Mouse (Mus musculus): Measurements from ENCODE around the gene Adcyap1r1.
A peak's percentile ranks its signal among the peaks of the same experiment; 100 is the strongest.

Adcyap1r1 gene

GRCm38 (mm10) chr6:55451771-55452371 lies at the start of gene Adcyap1r1:
Gene Adcyap1r1, plus strand, starts transcription at chr6:55451978.
- peak in 1 of 2 experiments; percentile 55 for DNase-seq (ENCODE audit: low spot score in 2 of 2)

DNA sequence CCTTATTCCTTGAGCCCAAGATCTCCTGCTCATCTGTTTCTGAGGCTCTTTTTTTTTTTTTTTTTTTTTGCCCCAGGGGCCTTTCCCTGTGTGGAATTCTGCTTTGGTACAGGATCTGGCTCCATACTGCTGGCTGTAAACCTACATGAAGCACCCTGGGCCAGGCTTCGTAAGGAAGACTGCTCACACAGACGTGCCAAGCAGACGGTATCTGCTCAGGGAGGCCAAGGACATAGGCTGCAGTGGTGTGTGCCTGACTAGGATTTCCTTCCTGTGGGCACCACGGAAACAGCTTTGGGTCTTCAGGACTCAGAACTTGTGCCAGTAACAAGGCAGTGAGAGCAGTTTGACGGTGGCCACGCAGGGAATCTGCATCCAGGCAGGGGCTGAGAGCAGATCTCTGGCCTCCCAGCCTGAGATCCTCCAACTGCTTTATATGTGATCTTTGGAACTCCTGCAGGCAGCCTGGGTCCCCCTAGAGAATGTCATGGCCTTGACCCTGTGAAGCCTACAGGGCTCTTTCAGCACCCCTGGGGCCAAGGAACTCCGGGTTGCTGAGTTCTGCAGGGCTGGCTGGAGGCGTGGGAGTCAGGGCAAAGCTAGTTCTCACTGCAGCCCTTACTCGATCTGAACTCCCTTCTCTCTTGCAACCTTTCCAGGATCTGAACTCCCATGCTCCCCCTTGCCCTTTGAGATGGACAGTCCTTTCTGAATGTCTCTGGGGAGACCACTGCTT lies 49.6 kb upstream of the Adcyap1r1 start:
- DNase-seq (ENCODE audit: low spot score in 2 of 2) = no peak

DNA sequence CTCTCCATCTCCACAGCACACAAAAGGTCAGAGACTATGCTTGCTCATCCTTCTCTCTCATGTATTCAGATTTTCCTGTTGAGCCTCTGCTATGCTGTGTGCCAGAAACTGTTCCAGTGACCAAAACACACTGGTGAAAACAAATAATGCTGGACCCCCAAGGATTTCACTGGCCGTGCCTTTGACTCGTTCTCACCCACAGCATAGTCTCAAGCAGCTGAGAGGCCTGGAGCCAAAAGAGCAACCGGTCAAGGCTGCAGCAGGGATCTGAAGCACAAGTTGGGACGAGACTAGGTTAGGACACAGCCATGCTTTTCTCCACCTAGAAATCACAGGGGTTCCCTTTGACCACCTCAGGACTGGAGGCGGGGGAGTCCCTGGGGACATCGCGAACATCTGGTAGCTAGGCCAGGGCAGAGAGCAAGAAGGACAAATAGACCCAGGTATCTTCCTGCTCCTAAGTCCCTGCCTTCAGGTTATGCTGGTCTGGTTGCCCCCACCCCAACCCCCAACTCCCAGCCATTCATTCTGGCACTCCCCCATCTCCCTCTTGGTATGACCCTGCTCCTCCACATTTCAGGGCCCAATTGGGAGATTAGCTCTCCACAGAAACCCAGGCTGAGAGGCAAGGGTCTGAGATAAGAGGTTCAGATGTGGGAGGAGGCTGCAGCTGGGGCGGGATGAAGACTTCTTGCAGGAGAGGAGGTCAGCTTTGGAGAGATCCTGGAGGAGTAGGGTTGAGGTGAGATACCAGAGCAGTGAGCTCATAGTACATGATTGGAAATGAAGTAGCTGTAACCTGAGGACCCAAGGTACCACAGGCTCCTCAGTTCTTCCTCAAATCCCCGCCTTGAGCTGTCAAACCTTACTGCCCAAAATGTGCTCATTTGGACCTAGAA lies 48.1 kb upstream of the Adcyap1r1 start:
- no peak for DNase-seq (ENCODE audit: low spot score in 2 of 2)

GRCm38 (mm10) chr6:55404421-55404990 lies 47.3 kb upstream of the Adcyap1r1 start:
- DNase-seq (ENCODE audit: low spot score in 2 of 2) = no peak

GRCm38 (mm10) chr6:55407345-55407744 lies 44.4 kb upstream of the Adcyap1r1 start:
- DNase-seq (ENCODE audit: low spot score in 2 of 2) = no peak

DNA sequence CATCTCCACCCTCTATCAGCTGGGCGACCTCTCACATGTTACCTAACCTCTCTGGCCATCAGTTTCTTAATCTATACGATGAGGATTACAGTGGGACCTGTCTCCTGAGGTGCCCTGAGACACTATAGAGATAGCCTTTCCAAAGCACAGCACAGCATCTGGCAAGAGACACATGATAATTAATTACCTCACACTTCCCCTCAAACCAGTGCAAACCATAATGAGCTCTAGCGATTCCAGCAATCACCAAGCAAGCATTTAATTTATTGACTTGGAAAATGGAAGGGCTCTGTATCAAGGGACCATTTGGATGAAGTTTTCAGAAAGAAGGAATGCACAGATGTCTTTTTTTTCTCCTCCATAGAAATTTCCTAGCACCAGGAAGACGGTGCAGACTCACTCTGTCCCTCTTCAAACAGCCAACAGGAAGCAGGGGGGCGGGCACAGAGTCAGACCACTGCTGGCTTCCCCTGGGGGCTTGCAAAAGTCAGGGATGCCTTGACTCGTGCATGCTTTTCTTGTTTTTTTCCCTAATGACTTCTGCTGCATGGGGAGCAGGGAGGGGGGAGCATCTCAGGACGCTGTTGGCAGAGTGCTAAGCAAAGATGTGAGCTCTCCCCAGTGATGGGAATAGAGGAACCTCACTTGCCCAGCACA lies 41.5 kb upstream of the Adcyap1r1 start:
- DNase-seq (ENCODE audit: low spot score in 2 of 2) = no peak

DNA sequence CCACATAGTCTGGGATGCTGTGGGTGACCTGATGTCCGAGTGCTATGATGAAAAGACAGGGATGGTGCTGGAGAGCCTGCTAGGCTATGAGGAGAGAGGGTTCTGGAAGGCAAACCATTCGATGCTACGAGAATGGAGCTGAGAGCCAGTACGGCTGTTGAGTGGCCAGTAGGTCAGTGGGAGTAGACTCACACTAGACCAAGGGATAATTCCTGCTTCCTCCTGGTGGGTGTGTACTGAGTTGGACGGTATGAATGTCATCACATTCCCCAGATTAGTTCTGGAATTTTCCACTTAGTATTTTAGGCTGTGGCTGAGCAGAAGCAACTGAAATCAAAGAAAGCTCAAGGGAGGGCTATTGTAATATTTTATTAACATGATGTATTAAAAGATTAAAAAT lies 40.8 kb upstream of the Adcyap1r1 start:
- no peak for DNase-seq (ENCODE audit: low spot score in 2 of 2)

DNA sequence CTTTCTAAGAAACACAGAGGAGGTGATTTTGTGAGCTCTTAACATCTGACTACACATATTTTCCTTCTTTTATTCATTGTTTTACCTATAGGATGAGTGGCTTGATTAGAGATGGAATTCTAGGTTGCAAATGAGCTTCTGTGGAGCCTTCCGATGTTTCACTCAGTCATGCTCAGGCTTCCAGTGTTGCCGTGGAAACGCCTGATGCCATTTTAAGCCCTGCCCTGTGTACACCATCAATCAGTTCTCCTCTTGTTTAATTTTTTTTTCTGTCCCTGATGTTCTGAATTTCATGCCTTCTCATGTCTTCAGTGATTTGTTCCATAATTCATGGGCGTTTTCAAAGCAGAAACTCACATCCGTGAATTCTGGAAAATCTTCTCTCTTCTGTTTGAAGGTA lies 35.6 kb upstream of the Adcyap1r1 start:
- DNase-seq (ENCODE audit: low spot score in 2 of 2) = no peak

DNA sequence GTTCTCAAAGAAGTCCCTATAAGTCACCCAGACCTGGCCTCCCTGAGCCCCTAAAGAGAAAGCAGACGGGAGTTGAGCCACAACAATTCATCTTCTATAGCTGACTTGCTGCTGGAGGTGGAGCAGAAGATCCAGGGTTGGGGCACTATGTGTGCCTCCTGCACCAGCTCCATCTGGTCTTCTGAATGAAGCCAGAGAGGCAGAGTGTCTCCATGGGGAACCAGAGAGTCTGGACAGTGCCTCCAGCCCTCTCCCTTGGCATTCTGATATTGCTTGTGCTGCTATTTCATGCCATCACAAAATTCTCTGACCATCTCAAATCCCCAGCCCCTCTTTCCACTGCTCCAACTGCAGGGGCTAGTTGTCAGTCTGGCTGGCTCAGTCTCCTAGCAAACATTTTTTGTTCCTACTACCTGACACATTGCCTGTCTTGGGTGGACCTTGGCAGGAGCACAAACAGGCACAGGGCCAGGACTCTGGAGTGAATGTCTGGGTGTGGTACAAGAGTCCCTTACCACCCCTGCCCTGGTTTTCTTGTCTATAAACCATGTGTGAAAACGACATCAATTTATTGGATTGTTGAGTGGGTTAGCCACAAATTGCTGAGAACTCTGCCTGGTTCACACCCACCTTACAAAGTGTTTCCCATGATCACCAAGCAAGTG lies 32.9 kb upstream of the Adcyap1r1 start:
- DNase-seq (ENCODE audit: low spot score in 2 of 2) = no peak

- DNase-seq (ENCODE audit: low spot score in 2 of 2) = no peak
Observed at GRCm38 (mm10) chr6:55420411-55420810, 31.4 kb upstream of the Adcyap1r1 start.

- no peak for DNase-seq (ENCODE audit: low spot score in 2 of 2)
Observed at GRCm38 (mm10) chr6:55420869-55421361, 30.9 kb upstream of the Adcyap1r1 start.

DNA sequence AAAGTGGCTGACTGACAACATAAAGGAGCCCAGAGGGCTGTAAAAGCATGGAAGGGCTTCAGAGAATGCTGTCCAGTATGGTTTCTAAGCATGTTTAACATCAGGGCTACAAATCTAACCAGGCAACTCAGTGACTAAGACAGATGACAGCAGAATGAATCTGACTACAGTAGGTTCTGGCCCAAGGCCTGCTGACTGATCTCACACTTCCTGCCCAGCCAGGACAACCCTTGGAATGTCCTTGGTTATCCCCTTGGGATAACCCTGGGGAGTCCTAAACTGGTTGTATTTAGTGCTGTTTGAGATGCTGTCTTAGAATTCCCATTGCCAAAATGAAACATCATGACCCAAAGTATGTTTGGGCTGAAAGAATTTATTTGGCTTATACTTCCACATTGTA lies 19.7 kb upstream of the Adcyap1r1 start:
- no peak for DNase-seq (ENCODE audit: low spot score in 2 of 2)

DNA sequence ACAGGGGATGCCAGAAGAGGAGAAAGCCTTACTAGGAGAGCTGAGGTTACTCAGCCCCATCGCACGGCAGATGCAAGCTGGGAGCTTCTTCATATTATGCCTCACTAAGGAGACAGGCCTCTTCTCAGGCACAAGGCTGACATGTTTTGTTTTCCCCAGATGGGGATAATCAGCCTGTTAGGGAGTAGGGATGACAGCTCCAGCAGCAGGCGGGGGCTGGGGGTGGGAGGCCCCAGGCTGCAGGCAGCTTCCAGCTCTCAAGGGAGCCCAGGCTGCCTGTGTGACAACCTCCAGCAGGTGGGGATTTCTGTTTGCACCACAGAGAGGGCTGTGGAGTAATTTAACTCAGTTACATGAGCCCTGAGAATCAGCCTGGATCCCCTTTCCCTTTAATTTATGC lies 17.4 kb upstream of the Adcyap1r1 start:
- DNase-seq (ENCODE audit: low spot score in 2 of 2) = peak in 1 of 2 experiments; percentile 48

GRCm38 (mm10) chr6:55435266-55436159 lies 16.3 kb upstream of the Adcyap1r1 start:
- no peak for DNase-seq (ENCODE audit: low spot score in 2 of 2)

DNA sequence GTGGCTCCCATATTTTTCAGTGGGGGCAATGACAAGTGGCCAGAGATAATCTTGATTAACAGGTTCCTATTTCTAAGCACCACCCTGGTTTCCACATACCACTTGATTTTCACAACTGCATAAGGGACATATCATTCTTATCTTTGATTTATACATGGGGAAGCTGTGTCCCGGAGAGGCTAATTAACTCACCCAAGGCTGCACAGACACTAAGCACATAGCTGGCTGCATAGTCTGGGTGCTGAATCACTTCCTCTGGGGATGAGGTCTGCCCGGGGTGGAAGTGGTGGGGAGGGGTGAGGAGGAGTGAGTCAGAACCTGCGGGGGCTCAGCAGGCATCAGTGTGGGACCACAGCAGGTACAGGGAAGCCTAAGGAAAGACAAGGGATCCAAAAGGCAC lies 13.9 kb upstream of the Adcyap1r1 start:
- DNase-seq (ENCODE audit: low spot score in 2 of 2) = no peak

DNA sequence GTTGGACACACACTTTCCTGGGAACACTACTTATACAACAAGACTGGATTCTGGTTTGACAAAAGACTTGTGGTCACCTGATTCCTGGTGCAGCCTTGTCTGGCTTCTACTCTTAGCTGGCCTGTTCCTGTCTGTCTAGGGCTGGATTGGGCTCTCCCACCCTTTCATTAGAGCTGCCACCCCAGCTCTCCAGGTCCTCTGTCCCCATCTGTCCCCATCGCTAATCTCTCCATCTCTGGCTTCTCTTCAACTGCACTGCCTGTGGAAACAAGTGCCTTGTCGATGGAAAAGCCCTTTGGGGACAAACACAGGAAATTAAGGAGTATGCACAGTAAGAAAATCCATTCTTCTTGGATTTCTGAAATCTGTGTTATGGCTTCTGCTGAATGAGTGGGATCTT lies 12.9 kb upstream of the Adcyap1r1 start:
- no peak for DNase-seq (ENCODE audit: low spot score in 2 of 2)

DNA sequence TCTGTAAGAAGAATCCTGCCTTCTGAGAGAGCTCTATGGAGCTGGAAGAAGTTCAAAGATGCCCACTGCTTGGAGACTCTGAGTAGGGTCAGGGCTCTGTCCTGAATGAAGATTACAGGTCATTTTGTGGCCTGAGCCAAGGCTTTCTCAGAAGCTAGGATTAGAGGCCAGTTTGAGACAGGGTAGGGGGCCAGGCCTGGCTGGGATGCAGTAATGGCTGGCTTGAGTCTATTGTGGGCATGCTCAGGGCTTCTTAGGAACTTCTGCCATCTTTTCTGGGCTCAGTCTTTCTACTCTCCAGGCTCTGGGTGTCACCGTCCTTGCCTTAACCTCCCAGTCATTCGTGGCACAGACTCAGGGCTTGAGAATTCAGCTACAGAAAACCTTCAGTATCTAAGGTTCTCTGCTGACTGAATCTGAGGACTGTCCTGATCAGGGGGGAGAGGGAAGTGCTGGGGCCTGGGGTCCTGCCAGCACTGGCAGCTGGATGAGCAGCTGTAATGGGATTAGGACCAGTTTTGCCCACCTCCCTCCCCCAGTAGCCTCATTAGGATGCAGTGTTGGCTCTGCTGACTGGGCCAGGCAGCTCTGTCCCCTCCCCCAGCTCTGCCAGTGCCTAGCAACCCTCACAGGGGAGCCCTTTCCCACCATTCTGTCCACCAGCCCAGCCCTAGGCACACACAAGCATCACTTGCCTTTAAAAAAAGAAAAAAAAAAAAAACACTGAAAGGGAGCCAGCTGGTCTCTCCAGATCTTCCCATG lies 7.7 kb upstream of the Adcyap1r1 start:
- no peak for DNase-seq (ENCODE audit: low spot score in 2 of 2)

GRCm38 (mm10) chr6:55444721-55445120 lies 7.1 kb upstream of the Adcyap1r1 start:
- no peak for DNase-seq (ENCODE audit: low spot score in 2 of 2)

GRCm38 (mm10) chr6:55448199-55448598 lies 3.6 kb upstream of the Adcyap1r1 start:
- no peak for DNase-seq (ENCODE audit: low spot score in 2 of 2)
